Mouse (Mus musculus) forebrain, embryonic 15.5 days (tissue): ENCODE data around the gene Rnf186. TPM values are rescaled to one million over a fixed set of nuclear protein-coding genes. Genes with fewer than 3 reads are reported as not detected.

Source experiments
- ATAC-seq: fragments of 200-750 bp; cut with Nextera tagmentation; replicated peaks from 2 replicates; pipeline ENCODE4 v1.8.0; 2017; ENCODE audit warnings: mild to moderate bottlenecking, moderate TSS enrichment, moderate library complexity
- H3K27ac ChIP-seq: fragments of 300-500 bp; sonication (generic); replicated peaks from 2 replicates; pipeline ENCODE4 v1.5.1; 2015; ENCODE audit warnings: mild to moderate bottlenecking, inconsistent platforms
- H3K27me3 ChIP-seq: fragments of 300-500 bp; sonication (generic); 2 replicates; pipeline ENCODE4 v1.6.1; 2015; ENCODE audit warnings: inconsistent platforms
- H3K36me3 ChIP-seq: fragments of 300-500 bp; sonication (generic); 2 replicates; pipeline ENCODE4 v1.6.1; 2015; ENCODE audit warnings: mild to moderate bottlenecking, inconsistent platforms
- H3K4me1 ChIP-seq: fragments of 300-500 bp; sonication (generic); 2 replicates; pipeline ENCODE4 v1.6.1; 2015; ENCODE audit warnings: inconsistent platforms
- H3K4me2 ChIP-seq: fragments of 300-500 bp; sonication (generic); replicated peaks from 2 replicates; pipeline ENCODE4 v1.6.1; 2015; ENCODE audit warnings: mild to moderate bottlenecking, inconsistent platforms
- H3K4me3 ChIP-seq: fragments of 300-500 bp; sonication (generic); 2 replicates; pipeline ENCODE4 v1.5.1; 2015; ENCODE audit warnings: mild to moderate bottlenecking, inconsistent platforms
- H3K9ac ChIP-seq: fragments of 300-500 bp; sonication (generic); replicated peaks from 2 replicates; pipeline ENCODE4 v1.6.1; 2015; ENCODE audit warnings: mild to moderate bottlenecking, inconsistent platforms
- H3K9me3 ChIP-seq: fragments of 300-500 bp; sonication (generic); 2 replicates; pipeline ENCODE4 v1.6.1; 2016; ENCODE audit warnings: inconsistent platforms
- WGBS: fragments of 180-500 bp; shearing (Covaris S2); methylation state at CpG from one replicate; pipeline ENCODE4 v1.1.7; 2015; ENCODE audit warnings: mixed read lengths; 5-methylcytosine and 5-hydroxymethylcytosine counted together
- polyA plus RNA-seq: library from polyadenylated mRNA; unstranded; fragments of >200 nt; fragmentation: Nextera tagmentation; extraction: Ambion mirVana; gene quantifications from 2 replicates; pipeline ENCODE4 v1.2.1, GENCODE M21; 2015

The Rnf186 gene
- polyA plus RNA-seq, 1 experiment from 2014 or later, result not detected

DNA sequence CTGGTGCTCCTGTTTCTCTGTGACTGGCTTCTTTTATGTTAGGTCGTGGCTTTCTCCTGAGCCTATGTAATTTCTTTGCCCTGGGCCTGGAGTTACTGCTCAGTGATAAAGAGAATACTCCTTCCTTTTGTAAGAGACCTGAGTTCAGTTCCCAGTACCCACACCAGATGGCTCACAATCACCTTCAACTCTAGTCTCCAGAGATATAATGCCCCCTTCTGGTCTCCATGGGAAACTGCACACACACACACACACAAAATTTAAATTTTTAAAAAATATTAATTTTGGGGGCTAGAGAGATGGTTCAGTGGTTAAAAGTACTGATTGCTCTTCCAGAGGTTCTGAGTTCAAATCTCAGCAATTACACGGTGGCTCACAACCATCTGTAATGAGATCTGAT lies 18.7 kb upstream of the Rnf186 start:
- no peak overlapping the region for H3K27ac ChIP-seq
- WGBS, result 93% methylated on average over 2 of the region's 2 CpGs
- H3K9ac ChIP-seq, result no peak overlapping the region
- no peaks in the 10 kb centered on the region for H3K36me3 ChIP-seq
- no peaks in the 10 kb centered on the region for H3K4me1 ChIP-seq
- no peaks in the 10 kb centered on the region for H3K9me3 ChIP-seq
- H3K27me3 ChIP-seq, result no peaks in the 10 kb centered on the region
- no peak overlapping the region for H3K4me2 ChIP-seq
- H3K4me3 ChIP-seq, result no peak overlapping the region
- ATAC-seq, result no peak

DNA sequence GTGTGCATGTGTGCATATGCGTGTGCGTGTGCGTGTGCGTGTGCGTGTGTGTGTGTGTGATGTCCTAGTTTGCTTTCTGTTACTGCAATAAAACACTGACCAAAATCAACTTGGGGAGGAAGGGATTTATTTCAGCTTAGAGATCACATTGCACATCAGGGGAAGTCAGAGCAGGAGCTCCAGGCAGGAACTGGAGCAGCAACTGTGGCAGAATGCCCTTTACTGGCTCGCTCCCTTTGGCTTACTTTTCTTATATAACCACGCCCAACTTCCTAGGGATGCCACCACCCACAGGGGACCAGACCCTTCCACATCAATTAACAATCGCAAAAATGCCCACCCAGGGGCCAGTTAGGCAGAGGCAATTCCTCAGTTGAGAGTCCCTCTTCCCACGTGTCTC lies 8.3 kb upstream of the Rnf186 start:
- no peak overlapping the region for H3K9ac ChIP-seq
- WGBS, result 83% methylated on average over 9 of the region's 9 CpGs
- no peaks in the 10 kb centered on the region for H3K4me1 ChIP-seq
- no peak overlapping the region for H3K4me2 ChIP-seq
- H3K27me3 ChIP-seq, result no peaks in the 10 kb centered on the region
- no peak overlapping the region for H3K27ac ChIP-seq
- H3K9me3 ChIP-seq, result no peaks in the 10 kb centered on the region
- H3K36me3 ChIP-seq, result no peaks in the 10 kb centered on the region
- ATAC-seq, result no peak
- no peak overlapping the region for H3K4me3 ChIP-seq

DNA sequence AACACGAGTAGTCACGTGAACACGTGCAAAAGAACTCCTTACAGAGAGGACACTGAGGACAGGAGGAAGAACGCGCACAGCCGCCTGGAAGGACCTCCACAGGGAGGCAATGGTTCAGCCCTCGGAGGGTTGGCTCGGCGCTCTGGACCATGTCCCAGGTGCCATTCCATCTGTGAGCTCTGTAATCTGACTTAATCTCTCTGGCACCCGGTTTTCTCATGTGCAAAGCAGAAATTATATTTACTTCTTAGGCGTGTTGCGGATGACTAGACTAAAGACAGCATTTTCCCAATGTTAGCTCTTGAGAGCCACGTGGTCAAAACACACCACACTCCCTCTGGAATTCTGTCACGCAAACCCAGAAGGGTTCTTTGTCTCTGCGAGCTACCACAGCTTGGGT lies 7.8 kb upstream of the Rnf186 start:
- Histone ChIP-seq H3K4me3 (no peak overlapping the region), H3K4me1 (no peaks in the 10 kb centered on the region), H3K9me3 (no peaks in the 10 kb centered on the region), H3K4me2 (no peak overlapping the region), H3K9ac (no peak overlapping the region), H3K36me3 (no peaks in the 10 kb centered on the region), H3K27ac (no peak overlapping the region), H3K27me3 (no peaks in the 10 kb centered on the region)
- WGBS, result 80% methylated on average over 15 of the region's 15 CpGs
- no peak for ATAC-seq

DNA sequence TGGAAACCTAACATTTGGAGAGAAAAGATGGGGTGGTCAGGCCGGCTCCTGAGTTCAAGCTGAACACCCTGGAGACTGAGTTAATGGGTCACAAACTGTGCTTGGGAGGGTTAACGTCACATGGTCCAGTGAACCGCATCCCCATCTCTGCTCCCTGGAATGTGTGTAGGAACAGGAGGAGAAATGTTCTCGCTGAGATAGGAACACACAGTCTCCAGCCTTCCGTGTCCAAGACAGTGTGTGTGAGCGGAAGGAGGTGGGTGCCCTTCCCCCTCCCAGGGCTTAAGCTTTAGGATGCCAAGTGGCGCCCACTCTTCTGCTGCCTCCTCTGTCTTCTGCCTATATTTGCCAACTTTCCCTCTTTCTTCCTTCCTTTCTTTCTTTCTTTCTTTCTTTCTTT lies 7.0 kb upstream of the Rnf186 start:
- Histone ChIP-seq H3K9me3 (no peaks in the 10 kb centered on the region), H3K36me3 (no peaks in the 10 kb centered on the region), H3K27me3 (no peaks in the 10 kb centered on the region), H3K9ac (no peak overlapping the region), H3K4me3 (no peak overlapping the region), H3K4me2 (no peak overlapping the region), H3K27ac (no peak overlapping the region), H3K4me1 (no peaks in the 10 kb centered on the region)
- no peak for ATAC-seq
- WGBS, result 75% methylated on average over 7 of the region's 7 CpGs

DNA sequence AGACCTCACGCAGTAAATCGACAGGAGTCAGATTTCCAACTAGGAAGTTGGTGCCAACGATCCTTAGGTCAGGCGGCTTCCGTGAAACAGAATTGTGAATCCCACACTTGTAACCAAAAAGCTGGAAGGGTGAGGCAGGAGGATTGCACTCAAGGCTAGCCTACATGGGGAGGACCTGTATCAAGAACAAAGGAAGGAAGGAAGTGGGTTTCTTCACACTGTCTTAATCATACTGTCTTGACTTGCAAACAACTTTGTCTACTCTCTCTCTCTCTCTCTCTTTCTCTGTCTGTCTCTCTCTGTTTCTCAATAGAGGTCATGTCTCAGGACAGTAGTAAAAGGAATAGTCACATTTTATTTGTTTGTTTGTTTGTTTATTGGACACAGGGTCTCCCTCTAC lies 4.2 kb upstream of the Rnf186 start:
- H3K4me2 ChIP-seq, result no peak overlapping the region
- no peaks in the 10 kb centered on the region for H3K4me1 ChIP-seq
- H3K9me3 ChIP-seq, result no peaks in the 10 kb centered on the region
- no peak for ATAC-seq
- no peak overlapping the region for H3K4me3 ChIP-seq
- H3K9ac ChIP-seq, result no peak overlapping the region
- no peaks in the 10 kb centered on the region for H3K36me3 ChIP-seq
- H3K27me3 ChIP-seq, result no peaks in the 10 kb centered on the region
- H3K27ac ChIP-seq, result no peak overlapping the region
- WGBS, result 97% methylated on average over 5 of the region's 5 CpGs

DNA sequence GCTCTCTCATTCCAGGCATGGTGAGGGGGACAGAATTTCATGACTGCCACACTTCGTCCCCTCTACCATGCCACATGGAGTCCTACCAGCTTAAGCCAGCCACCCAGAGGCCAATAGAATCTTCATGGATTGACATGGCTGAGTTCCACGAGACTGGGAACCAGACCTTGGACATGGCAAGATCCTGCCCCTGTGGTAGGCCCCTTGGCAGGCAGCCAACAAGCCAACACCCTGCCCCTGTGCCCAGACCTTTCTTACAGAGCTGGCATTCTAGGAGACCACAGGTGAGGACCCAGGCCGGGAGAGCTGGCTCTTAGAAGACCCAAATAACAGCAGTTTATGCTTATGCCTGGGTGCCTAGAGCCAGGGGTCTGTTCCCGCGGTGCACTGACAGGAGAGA lies 1.0 kb upstream of the Rnf186 start:
- Histone ChIP-seq H3K4me3 (no peak overlapping the region), H3K4me1 (no peaks in the 10 kb centered on the region), H3K27me3 (no peaks in the 10 kb centered on the region), H3K9ac (no peak overlapping the region), H3K9me3 (no peaks in the 10 kb centered on the region), H3K27ac (no peak overlapping the region), H3K36me3 (no peaks in the 10 kb centered on the region), H3K4me2 (no peak overlapping the region)
- ATAC-seq, result no peak
- 69% methylated on average over 5 of the region's 5 CpGs for WGBS

DNA sequence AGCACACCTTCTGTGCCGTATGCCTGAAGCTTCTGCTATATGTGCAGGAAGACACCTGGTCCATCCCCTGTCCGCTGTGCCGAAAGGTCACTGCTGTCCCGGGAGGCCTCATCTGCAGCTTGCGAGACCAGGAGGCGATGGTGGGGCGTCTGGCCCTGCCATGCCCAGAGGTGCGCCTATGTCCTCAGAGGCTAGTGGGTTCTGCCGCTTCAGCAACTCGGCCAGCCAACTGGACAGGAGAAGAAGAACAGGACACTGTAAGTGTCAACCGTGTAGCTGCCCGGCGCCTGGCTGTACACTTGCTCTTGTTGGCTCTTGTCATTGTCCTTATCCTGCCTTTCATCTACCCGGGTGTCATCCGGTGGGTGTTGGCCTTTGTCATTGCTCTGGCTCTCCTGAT lies 573 bp downstream of the Rnf186 start:
- Histone ChIP-seq H3K9me3 (no peaks in the 10 kb centered on the region), H3K4me1 (peaks cover 6% of the 10 kb centered on the region), H3K27me3 (no peaks in the 10 kb centered on the region), H3K4me3 (no peak overlapping the region), H3K4me2 (no peak overlapping the region), H3K27ac (no peak overlapping the region), H3K9ac (no peak overlapping the region), H3K36me3 (no peaks in the 10 kb centered on the region)
- WGBS, result 91% methylated on average over 15 of the region's 15 CpGs
- no peak for ATAC-seq

DNA sequence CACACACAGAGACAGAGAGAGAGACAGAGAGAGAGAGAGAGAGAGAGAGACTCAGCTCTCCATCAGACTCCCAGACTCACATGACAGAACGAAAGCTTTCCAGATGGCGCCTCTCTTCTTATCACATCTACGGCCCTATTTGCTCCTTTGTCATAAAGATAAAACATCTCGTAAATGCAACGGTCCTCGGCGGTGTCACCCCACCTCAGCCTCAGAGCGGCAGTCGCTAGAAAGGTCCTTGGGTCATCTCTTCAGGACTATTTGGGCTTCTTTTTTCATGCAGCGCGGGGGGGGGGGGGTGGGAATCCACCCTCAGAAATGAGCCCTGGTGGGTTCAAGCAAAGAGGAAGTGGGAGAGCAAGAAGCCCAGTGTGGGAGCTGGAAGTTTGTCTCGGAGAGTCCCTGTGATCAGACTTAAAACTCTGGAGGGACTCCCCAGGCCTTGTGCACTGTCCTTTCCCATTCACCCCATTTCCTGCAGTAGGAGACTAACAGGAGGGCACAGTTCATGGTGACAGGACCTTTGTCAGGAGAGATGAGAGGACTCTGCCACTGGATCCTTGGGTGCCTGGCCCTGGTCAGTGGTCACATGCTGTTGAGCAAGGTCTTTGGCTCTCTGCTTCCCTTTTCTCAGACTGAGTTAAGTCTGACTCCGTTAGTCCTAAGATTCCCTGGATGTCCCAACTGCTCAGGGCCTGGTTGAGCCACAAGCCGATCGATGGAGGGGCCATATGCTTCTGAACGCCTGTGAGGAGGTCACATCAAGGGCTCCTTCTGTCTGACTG lies 2.1 kb downstream of the Rnf186 start:
- Histone ChIP-seq H3K36me3 (no peaks in the 10 kb centered on the region), H3K27me3 (no peaks in the 10 kb centered on the region), H3K9me3 (no peaks in the 10 kb centered on the region), H3K27ac (no peak overlapping the region), H3K4me1 (peaks cover 17% of the 10 kb centered on the region), H3K9ac (no peak overlapping the region), H3K4me2 (no peak overlapping the region), H3K4me3 (no peak overlapping the region)
- 79% methylated on average over 16 of the region's 16 CpGs for WGBS
- no peak for ATAC-seq

DNA sequence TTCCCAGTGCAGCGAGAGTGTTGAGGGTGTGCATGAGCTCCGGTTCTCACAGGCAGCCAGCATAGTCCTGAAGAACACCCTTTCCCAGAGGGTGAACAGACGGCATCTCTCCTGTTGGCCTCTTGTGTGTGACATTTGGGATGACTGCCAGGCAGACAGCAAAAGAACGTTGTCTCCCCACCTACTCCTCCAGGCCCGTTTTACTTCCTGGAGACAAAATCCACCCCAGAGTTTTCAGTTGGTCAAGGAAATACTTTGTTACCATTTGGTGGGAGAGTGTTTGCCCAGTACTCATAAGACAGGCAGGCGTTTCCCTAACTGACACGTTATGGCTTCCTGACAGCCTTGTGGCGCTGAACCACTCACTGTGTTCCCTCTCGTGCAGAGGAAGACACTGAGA lies 2.8 kb downstream of the Rnf186 start:
- no peaks in the 10 kb centered on the region for H3K27me3 ChIP-seq
- H3K4me1 ChIP-seq, result peaks cover 17% of the 10 kb centered on the region
- H3K36me3 ChIP-seq, result no peaks in the 10 kb centered on the region
- no peak for ATAC-seq
- no peak overlapping the region for H3K9ac ChIP-seq
- 63% methylated on average over 9 of the region's 9 CpGs for WGBS
- H3K4me2 ChIP-seq, result no peak overlapping the region
- H3K9me3 ChIP-seq, result no peaks in the 10 kb centered on the region
- no peak overlapping the region for H3K4me3 ChIP-seq
- no peak overlapping the region for H3K27ac ChIP-seq

DNA sequence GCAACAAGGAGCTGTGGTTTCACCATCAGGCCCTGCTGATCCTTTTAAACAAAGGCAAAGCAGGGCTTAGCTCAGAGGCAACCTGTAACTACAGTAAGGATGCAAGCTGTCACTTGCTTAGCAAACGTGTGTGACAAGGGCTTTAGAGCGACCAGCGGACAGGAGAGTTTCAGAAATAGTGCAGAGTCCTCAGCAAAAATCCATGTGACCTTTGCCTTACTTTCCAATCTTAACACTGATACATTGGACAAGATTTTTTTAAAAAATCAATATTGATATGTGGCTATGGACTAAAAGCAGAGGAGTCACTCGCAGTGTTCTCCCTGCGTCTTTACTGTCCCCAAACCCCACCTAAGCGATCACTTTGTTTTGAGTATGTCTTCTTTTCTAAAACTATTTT lies 4.5 kb downstream of the Rnf186 start:
- ATAC-seq, result no peak
- H3K9me3 ChIP-seq, result no peaks in the 10 kb centered on the region
- H3K36me3 ChIP-seq, result no peaks in the 10 kb centered on the region
- H3K27ac ChIP-seq, result no peak overlapping the region
- 91% methylated on average over 6 of the region's 6 CpGs for WGBS
- H3K9ac ChIP-seq, result no peak overlapping the region
- no peak overlapping the region for H3K4me3 ChIP-seq
- H3K27me3 ChIP-seq, result no peaks in the 10 kb centered on the region
- H3K4me1 ChIP-seq, result peaks cover 17% of the 10 kb centered on the region
- no peak overlapping the region for H3K4me2 ChIP-seq

DNA sequence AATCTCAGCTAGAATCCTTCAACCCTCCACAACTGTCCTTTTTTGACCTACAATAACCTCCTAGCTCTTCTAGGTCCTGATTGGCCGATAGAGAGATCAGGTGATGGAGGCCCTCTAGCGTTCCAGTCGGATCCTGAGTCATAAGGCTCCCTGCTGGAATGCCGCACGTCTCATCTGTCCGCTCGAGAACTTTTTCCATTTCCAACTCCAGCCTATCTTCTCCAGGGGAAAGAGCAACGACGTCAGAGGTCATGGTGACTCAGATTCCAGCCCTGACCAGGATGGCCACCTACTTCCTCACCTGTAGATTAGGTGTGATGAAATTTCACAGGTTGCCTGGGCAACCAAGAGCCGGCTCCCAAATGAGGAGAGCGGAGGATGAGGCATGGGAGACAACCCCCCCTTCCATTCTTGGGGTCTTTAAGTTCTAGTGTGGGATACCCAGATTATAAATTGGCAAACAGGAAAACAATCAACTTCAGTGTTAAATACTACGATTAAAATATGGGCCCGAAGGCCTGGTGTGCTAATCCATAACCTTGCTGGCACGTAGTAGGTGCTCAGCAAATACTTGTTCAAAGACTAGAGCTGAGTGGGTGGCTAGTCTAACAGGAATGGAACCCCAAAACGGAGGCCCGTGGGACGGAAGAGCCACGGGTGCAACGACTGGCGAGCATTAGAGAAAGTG lies 5.4 kb downstream of the Rnf186 start:
- no peaks in the 10 kb centered on the region for H3K9me3 ChIP-seq
- peak overlapping the region; percentile 90 for H3K4me2 ChIP-seq
- no peaks in the 10 kb centered on the region for H3K27me3 ChIP-seq
- H3K9ac ChIP-seq, result peak overlapping the region; percentile 68
- peaks cover 17% of the 10 kb centered on the region for H3K4me1 ChIP-seq
- H3K4me3 ChIP-seq, result peak overlapping the region; percentile 43
- 25% methylated on average over 20 of the region's 20 CpGs for WGBS
- H3K36me3 ChIP-seq, result no peaks in the 10 kb centered on the region
- H3K27ac ChIP-seq, result no peak overlapping the region
- 0 out of 2 replicates have a peak, but pooled peaks have one; percentile 26 for ATAC-seq

DNA sequence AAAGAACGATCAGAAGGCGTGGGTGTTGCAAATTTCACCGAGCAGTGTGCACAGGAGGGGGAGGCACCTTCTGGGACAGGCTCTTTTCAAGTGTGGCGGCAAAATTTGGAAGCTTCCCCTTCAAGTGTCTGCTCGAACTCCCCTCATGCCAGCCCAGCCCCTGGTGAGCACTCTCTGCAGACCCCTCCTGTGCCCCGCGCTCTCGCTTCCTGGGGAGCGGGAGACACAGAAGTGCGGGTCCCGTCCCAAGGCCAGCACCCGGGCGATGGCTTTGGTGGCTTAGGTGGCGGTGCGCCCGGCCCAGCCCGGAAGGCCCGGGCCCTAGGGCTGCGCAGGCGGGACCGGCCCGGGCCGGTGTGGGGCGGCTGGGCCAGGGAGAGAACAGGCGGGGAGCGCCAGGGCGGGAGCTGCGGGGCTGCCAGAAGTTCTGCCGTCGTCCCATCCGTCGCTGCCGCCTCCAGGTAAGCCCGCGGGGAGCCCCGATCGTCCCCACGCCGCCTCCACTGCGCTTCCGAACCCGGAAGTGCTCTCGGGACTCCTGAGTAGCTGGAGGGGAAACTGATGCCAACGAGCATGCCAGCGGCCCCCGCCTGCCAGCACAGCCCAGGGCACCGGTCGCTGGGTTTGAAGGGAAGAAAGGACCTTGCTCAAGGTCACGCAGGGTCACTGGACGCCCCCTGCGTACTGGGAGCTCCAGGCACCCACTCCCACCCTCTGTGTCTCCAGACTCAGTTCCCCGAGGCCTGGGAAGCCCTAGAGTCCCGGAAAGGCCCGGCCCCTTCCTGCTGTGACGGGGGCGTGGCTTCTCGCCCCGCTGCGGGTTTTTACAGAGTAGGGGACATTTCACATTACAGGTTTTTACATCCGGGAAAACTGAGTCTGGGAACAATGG lies 6.2 kb downstream of the Rnf186 start, which contains the start of gene Tmco4:
TSS of gene Tmco4 (plus strand) at position 62 of the 892 bp plus-strand sequence.
- peak; percentile 70; the same call in 1 of the 2 replicates for ATAC-seq
- peaks cover 17% of the 10 kb centered on the region for H3K4me1 ChIP-seq

More for the DNA sequence above, 6.2 kb downstream of the Rnf186 start, which contains the start of gene Tmco4:
- no peaks in the 10 kb centered on the region for H3K36me3 ChIP-seq
- no peaks in the 10 kb centered on the region for H3K9me3 ChIP-seq
- H3K27ac ChIP-seq, result no peak within 1 kb of the TSS
- 2% methylated on average over 48 of the region's 60 CpGs for WGBS
- peak within 1 kb of the TSS; percentile 68 for H3K9ac ChIP-seq
- H3K4me3 ChIP-seq, result peak within 1 kb of the TSS; percentile 43
- peak within 1 kb of the TSS; percentile 90 for H3K4me2 ChIP-seq
- no peaks in the 10 kb centered on the region for H3K27me3 ChIP-seq
